Mouse (Mus musculus) heart, adult 2 months (tissue): Measurements from ENCODE around the gene Prmt7.

Experiments
- CTCF ChIP-seq: fragments of 200-600 bp; IDR thresholded peaks from 2 replicates; pipeline ENCODE4 v1.8.1; 2022; ENCODE audit warnings: antibody characterized with exemption, mild to moderate bottlenecking, moderate library complexity
- POLR2A ChIP-seq: fragments of 200-500 bp; IDR thresholded peaks from 2 replicates; pipeline ENCODE4 v1.6.1; 2011; ENCODE audit warnings: mild to moderate bottlenecking, low read depth, low read length, control low read depth; ENCODE audit not compliant: insufficient read depth

DNA sequence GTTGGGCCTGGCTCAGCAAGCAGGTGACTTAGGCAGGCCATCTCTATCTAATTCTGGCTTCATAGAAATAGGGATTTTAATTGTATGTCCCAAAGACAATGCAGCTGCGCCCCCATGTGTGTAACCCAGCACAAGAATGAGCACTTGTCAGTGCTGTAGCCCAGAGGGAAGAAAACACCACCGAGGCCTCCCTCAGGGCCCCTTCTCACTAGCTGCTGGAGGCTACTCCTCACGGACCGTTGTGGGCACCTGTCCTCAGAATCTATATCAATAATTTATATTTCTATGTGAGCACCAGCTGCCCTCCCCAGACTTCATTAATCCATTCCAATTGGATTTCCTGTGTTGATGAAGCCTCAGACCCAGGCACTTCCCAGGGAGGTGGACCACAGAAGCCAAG is 50.2 kb downstream of the Prmt7 start:
- TF ChIP-seq POLR2A, result no peak
- TF ChIP-seq CTCF, result no peak
